Mouse (Mus musculus) E14TG2a.4 (cell line): ENCODE results near the gene Grm6.

Source experiments
- H3K27me3 ChIP-seq: 2 replicates; pipeline ENCODE4 v1.6.1; 2014; ENCODE audit warnings: low read length, control low read depth; ENCODE audit not compliant: insufficient read depth
- H3K36me3 ChIP-seq: 2 replicates; pipeline ENCODE4 v1.6.1; 2014; ENCODE audit warnings: low read length, control low read depth; ENCODE audit not compliant: insufficient read depth
- H3K4me1 ChIP-seq: replicated peaks from 2 replicates; pipeline ENCODE4 v1.6.1; 2014; ENCODE audit warnings: low read depth, low read length, control low read depth
- H3K4me3 ChIP-seq: replicated peaks from 2 replicates; pipeline ENCODE4 v1.5.1; 2014; ENCODE audit warnings: mild to moderate bottlenecking, low read length
- H3K9me3 ChIP-seq: 2 replicates; pipeline ENCODE4 v1.6.1; 2014; ENCODE audit warnings: low read length, control low read depth
- CTCF ChIP-seq: conservative IDR thresholded peaks from 2 replicates; pipeline ENCODE4 v1.5.1; 2014; ENCODE audit warnings: low read length
- NANOG ChIP-seq: IDR thresholded peaks from 2 replicates; pipeline ENCODE4 v1.6.1; 2014; ENCODE audit warnings: borderline replicate concordance, low read length, mixed read lengths
- POU5F1 ChIP-seq: IDR thresholded peaks from 2 replicates; pipeline ENCODE4 v1.6.1; 2014; ENCODE audit warnings: low read length, borderline replicate concordance

Grm6 gene

GRCm38 (mm10) chr11:50850177-50850735, at the start of gene Grm6:
TSS of gene Grm6 (plus strand) at chr11:50850685.
- Histone ChIP-seq H3K36me3 (no peaks in the 10 kb centered on the region), H3K4me1 (peaks cover 51% of the 10 kb centered on the region), H3K27me3 (peaks cover 85% of the 10 kb centered on the region), H3K4me3 (peak within 1 kb of the TSS; percentile 79), H3K9me3 (0 out of 2 replicates have a peak, but pooled peaks cover 8% of the 10 kb centered on the region)
- TF ChIP-seq POU5F1 (no peak), CTCF (no peak), NANOG (no peak)

- no peaks in the 10 kb centered on the region for H3K9me3 ChIP-seq
- no peak overlapping the region for H3K4me3 ChIP-seq
- no peak for TF ChIP-seq NANOG
- no peak for TF ChIP-seq POU5F1
- TF ChIP-seq CTCF = no peak
Observed at GRCm38 (mm10) chr11:50814233-50814632, 36.3 kb upstream of the Grm6 start.

GRCm38 (mm10) chr11:50826214-50826613, 24.3 kb upstream of the Grm6 start:
- Histone ChIP-seq H3K36me3 (peaks cover 39% of the 10 kb centered on the region), H3K27me3 (no peaks in the 10 kb centered on the region), H3K4me3 (peak overlapping the region; percentile 91; the same call in 1 of the 2 replicates), H3K9me3 (no peaks in the 10 kb centered on the region), H3K4me1 (peaks cover 14% of the 10 kb centered on the region)
- TF ChIP-seq POU5F1 = no peak
- no peak for TF ChIP-seq NANOG
- TF ChIP-seq CTCF = no peak

More at GRCm38 (mm10) chr11:50814233-50814632, 36.3 kb upstream of the Grm6 start:
- Histone ChIP-seq H3K36me3 (peaks cover 50% of the 10 kb centered on the region), H3K27me3 (no peaks in the 10 kb centered on the region), H3K4me1 (no peaks in the 10 kb centered on the region)

- Histone ChIP-seq H3K4me1 (peaks cover 14% of the 10 kb centered on the region), H3K36me3 (peaks cover 32% of the 10 kb centered on the region), H3K4me3 (peak within 1 kb of the TSS; percentile 91), H3K9me3 (no peaks in the 10 kb centered on the region), H3K27me3 (no peaks in the 10 kb centered on the region)
- no peak for TF ChIP-seq POU5F1
- no peak for TF ChIP-seq NANOG
- TF ChIP-seq CTCF = no peak
Observed at GRCm38 (mm10) chr11:50827010-50827953, 23.2 kb upstream of the Grm6 start, which contains the start of gene Zfp354c. TSS of gene Zfp354c (minus strand) at chr11:50827724.

GRCm38 (mm10) chr11:50835727-50836126, 14.8 kb upstream of the Grm6 start:
- Histone ChIP-seq H3K27me3 (peaks cover 13% of the 10 kb centered on the region), H3K4me3 (no peak overlapping the region), H3K4me1 (peaks cover 4% of the 10 kb centered on the region), H3K9me3 (no peaks in the 10 kb centered on the region), H3K36me3 (no peaks in the 10 kb centered on the region)
- no peak for TF ChIP-seq NANOG
- no peak for TF ChIP-seq CTCF
- TF ChIP-seq POU5F1 = no peak

- no peaks in the 10 kb centered on the region for H3K9me3 ChIP-seq
- peaks cover 34% of the 10 kb centered on the region for H3K27me3 ChIP-seq
- H3K4me1 ChIP-seq = peaks cover 10% of the 10 kb centered on the region
- peak within 1 kb of the TSS; percentile 72 for H3K4me3 ChIP-seq
- H3K36me3 ChIP-seq = no peaks in the 10 kb centered on the region
- TF ChIP-seq NANOG (no peak), CTCF (no peak), POU5F1 (no peak)
Observed at GRCm38 (mm10) chr11:50841023-50841735, 9.3 kb upstream of the Grm6 start, which contains the start of gene Zfp879. TSS of gene Zfp879 (minus strand) at chr11:50841552.

- no peak overlapping the region for H3K4me3 ChIP-seq
- 0 out of 2 replicates have a peak, but pooled peaks cover 6% of the 10 kb centered on the region for H3K9me3 ChIP-seq
- no peaks in the 10 kb centered on the region for H3K36me3 ChIP-seq
- TF ChIP-seq NANOG (no peak), POU5F1 (no peak), CTCF (no peak)
- peaks cover 29% of the 10 kb centered on the region for H3K4me1 ChIP-seq
- H3K27me3 ChIP-seq = peaks cover 64% of the 10 kb centered on the region
Observed at GRCm38 (mm10) chr11:50845951-50846350, 4.5 kb upstream of the Grm6 start.
